Mouse (Mus musculus) embryonic facial prominence, embryonic 15.5 days (tissue): ENCODE results near the gene Rln3. TPM values are rescaled to one million over a fixed set of nuclear protein-coding genes. Genes with fewer than 3 reads are reported as not detected.
A peak's percentile ranks its signal among the peaks of the same experiment; 100 is the strongest.
"Not testable (repeated sequence)": the region's sequence is repeated elsewhere in the genome, so short reads cannot be mapped to it uniquely, and the experiment has no call there.

ENCODE experiments used
- ATAC-seq: fragments of 200-750 bp; cut with Nextera tagmentation; 2 replicates; pipeline ENCODE4 v1.8.0; 2017; ENCODE audit warnings: low read depth, moderate TSS enrichment; ENCODE audit not compliant: insufficient number of reproducible peaks, low FRiP score, low TSS enrichment
- H3K27ac ChIP-seq: fragments of 300-500 bp; sonication (generic); replicated peaks from 2 replicates; pipeline ENCODE4 v1.5.1; 2015; ENCODE audit warnings: mild to moderate bottlenecking, inconsistent platforms
- H3K27me3 ChIP-seq: fragments of 300-500 bp; sonication (generic); 2 replicates; pipeline ENCODE4 v1.6.1; 2015; ENCODE audit warnings: inconsistent platforms
- H3K36me3 ChIP-seq: fragments of 300-500 bp; sonication (generic); 2 replicates; pipeline ENCODE4 v1.6.1; 2015; ENCODE audit warnings: mild to moderate bottlenecking, inconsistent platforms
- H3K4me1 ChIP-seq: fragments of 300-500 bp; sonication (generic); 2 replicates; pipeline ENCODE4 v1.6.1; 2015; ENCODE audit warnings: inconsistent platforms
- H3K4me2 ChIP-seq: fragments of 300-500 bp; sonication (generic); replicated peaks from 2 replicates; pipeline ENCODE4 v1.6.1; 2015; ENCODE audit warnings: mild to moderate bottlenecking, inconsistent platforms
- H3K4me3 ChIP-seq: fragments of 300-500 bp; sonication (generic); replicated peaks from 2 replicates; pipeline ENCODE4 v1.5.1; 2015; ENCODE audit warnings: mild to moderate bottlenecking, inconsistent platforms
- H3K9ac ChIP-seq: fragments of 300-500 bp; sonication (generic); 2 replicates; pipeline ENCODE4 v1.6.1; 2015; ENCODE audit warnings: inconsistent platforms
- H3K9me3 ChIP-seq: fragments of 300-500 bp; sonication (generic); replicated peaks from 2 replicates; pipeline ENCODE4 v1.6.1; 2016; ENCODE audit warnings: inconsistent platforms
- WGBS: fragments of 180-500 bp; shearing (Covaris S2); methylation state at CpG from one replicate; pipeline ENCODE4 v1.1.7; 2015; 5-methylcytosine and 5-hydroxymethylcytosine counted together
- polyA plus RNA-seq: library from polyadenylated mRNA; unstranded; fragments of >200 nt; fragmentation: Nextera tagmentation; extraction: Ambion mirVana; gene quantifications from 2 replicates; pipeline ENCODE4 v1.2.1, GENCODE M21; 2015

Rln3 gene
- polyA plus RNA-seq, 1 experiment from 2014 or later: not detected

GRCm38 (mm10) chr8:84021096-84021495 lies 23.7 kb downstream of the Rln3 start, which contains the start of gene Palm3:
Gene Palm3 (plus strand): TSS chr8:84021471.
- peak; percentile 63; the same call in 1 of the 2 replicates for ATAC-seq
- peaks cover 12% of the 10 kb centered on the region; the same call in 1 of the 2 replicates for H3K4me1 ChIP-seq
- WGBS: 13% methylated on average over 17 of the region's 18 CpGs
- H3K27ac ChIP-seq: no peak within 1 kb of the TSS
- H3K27me3 ChIP-seq: peaks cover 17% of the 10 kb centered on the region; the same call in 1 of the 2 replicates
- H3K9ac ChIP-seq: no peak within 1 kb of the TSS
- H3K4me3 ChIP-seq: no peak within 1 kb of the TSS
- H3K4me2 ChIP-seq: peak within 1 kb of the TSS; percentile 32
- no peaks in the 10 kb centered on the region for H3K36me3 ChIP-seq
- no peaks in the 10 kb centered on the region for H3K9me3 ChIP-seq

- WGBS: 77% methylated on average over 9 of the region's 9 CpGs
- Histone ChIP-seq H3K9ac (no peak overlapping the region), H3K4me2 (no peak overlapping the region), H3K4me3 (no peak overlapping the region), H3K36me3 (no peaks in the 10 kb centered on the region), H3K4me1 (peaks cover 7% of the 10 kb centered on the region; the same call in 1 of the 2 replicates), H3K27me3 (peaks cover 15% of the 10 kb centered on the region; the same call in 1 of the 2 replicates), H3K9me3 (no peaks in the 10 kb centered on the region), H3K27ac (no peak overlapping the region)
- no peak for ATAC-seq
These were observed 25.1 kb downstream of the Rln3 start for GRCm38 (mm10) chr8:84019738-84020137.

DNA sequence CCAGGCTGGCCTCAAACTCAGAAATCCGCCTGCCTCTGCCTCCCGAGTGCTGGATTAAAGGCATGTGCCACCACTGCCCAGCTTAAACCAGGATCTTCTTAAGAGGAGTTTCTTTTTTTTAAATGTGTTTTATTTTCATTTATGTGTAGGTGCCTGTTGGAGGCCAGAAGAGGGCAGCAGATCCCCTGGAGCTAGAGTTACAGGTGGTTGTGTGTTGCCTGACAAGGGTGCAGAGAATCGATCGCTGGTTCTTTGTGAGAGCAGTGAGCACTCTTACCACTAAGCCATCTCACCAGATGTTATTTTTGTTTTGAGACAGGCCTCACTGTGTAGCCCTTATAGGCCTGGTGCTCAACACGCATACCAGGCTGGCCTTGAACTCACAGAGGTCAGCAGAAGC lies 29.0 kb downstream of the Rln3 start:
- peaks cover 37% of the 10 kb centered on the region for H3K27me3 ChIP-seq
- ATAC-seq: no peak
- no peak overlapping the region for H3K9ac ChIP-seq
- H3K27ac ChIP-seq: no peak overlapping the region
- H3K4me3 ChIP-seq: no peak overlapping the region
- peaks cover 20% of the 10 kb centered on the region for H3K4me1 ChIP-seq
- 92% methylated on average over 5 of the region's 5 CpGs for WGBS
- no peak overlapping the region for H3K4me2 ChIP-seq
- no peaks in the 10 kb centered on the region for H3K9me3 ChIP-seq
- no peaks in the 10 kb centered on the region for H3K36me3 ChIP-seq

- H3K9ac ChIP-seq: no peak overlapping the region
- peak overlapping the region; percentile 99 for H3K4me2 ChIP-seq
- H3K4me1 ChIP-seq: peaks cover 32% of the 10 kb centered on the region
- H3K27ac ChIP-seq: no peak overlapping the region
- no peaks in the 10 kb centered on the region for H3K9me3 ChIP-seq
- peak overlapping the region; percentile 54 for H3K4me3 ChIP-seq
- WGBS: 7% methylated on average over 35 of the region's 35 CpGs
- H3K36me3 ChIP-seq: no peaks in the 10 kb centered on the region
- peaks cover 41% of the 10 kb centered on the region for H3K27me3 ChIP-seq
- ATAC-seq: no peak
These were observed 32.2 kb downstream of the Rln3 start for GRCm38 (mm10) chr8:84012499-84013165.

GRCm38 (mm10) chr8:84011705-84012498 lies 32.9 kb downstream of the Rln3 start, which contains the start of gene 2210011C24Rik:
Gene 2210011C24Rik (minus strand): TSS chr8:84012171.
- Histone ChIP-seq H3K4me2 (peak within 1 kb of the TSS; percentile 99), H3K4me3 (peak within 1 kb of the TSS; percentile 54), H3K36me3 (no peaks in the 10 kb centered on the region), H3K27me3 (peaks cover 41% of the 10 kb centered on the region), H3K27ac (no peak within 1 kb of the TSS), H3K9ac (peak within 1 kb of the TSS; percentile 35), H3K4me1 (peaks cover 32% of the 10 kb centered on the region), H3K9me3 (no peaks in the 10 kb centered on the region)
- ATAC-seq: no peak
- WGBS: 1% methylated on average over 44 of the region's 45 CpGs

- peak overlapping the region; percentile 54 for H3K4me3 ChIP-seq
- no peak overlapping the region for H3K27ac ChIP-seq
- H3K27me3 ChIP-seq: peaks cover 41% of the 10 kb centered on the region
- H3K9ac ChIP-seq: peak overlapping the region; percentile 35
- peak; percentile 48 for ATAC-seq
- no peaks in the 10 kb centered on the region for H3K36me3 ChIP-seq
- no peaks in the 10 kb centered on the region for H3K9me3 ChIP-seq
- H3K4me2 ChIP-seq: peak overlapping the region; percentile 99
- peaks cover 32% of the 10 kb centered on the region for H3K4me1 ChIP-seq
- WGBS: under 1% methylated on average over 75 of the region's 83 CpGs
These were observed 33.9 kb downstream of the Rln3 start for GRCm38 (mm10) chr8:84010625-84011611.

GRCm38 (mm10) chr8:84009876-84010275 lies 34.9 kb downstream of the Rln3 start:
- Histone ChIP-seq H3K36me3 (no peaks in the 10 kb centered on the region), H3K27me3 (peaks cover 41% of the 10 kb centered on the region), H3K9ac (no peak overlapping the region), H3K27ac (no peak overlapping the region), H3K4me2 (no peak overlapping the region), H3K4me1 (peaks cover 36% of the 10 kb centered on the region), H3K4me3 (no peak overlapping the region), H3K9me3 (no peaks in the 10 kb centered on the region)
- under 1% methylated on average over 11 of the region's 11 CpGs for WGBS
- ATAC-seq: 0 out of 2 replicates have a peak, but pooled peaks have one; percentile 16

GRCm38 (mm10) chr8:84008362-84008761 lies 36.4 kb downstream of the Rln3 start:
- Histone ChIP-seq H3K4me1 (peaks cover 47% of the 10 kb centered on the region), H3K27ac (no peak overlapping the region)
- 28% methylated on average over 7 of the region's 7 CpGs for WGBS

GRCm38 (mm10) chr8:84005502-84005901 lies 39.3 kb downstream of the Rln3 start:
- ATAC-seq, H3K9ac ChIP-seq, H3K9me3 ChIP-seq, H3K4me2 ChIP-seq, H3K27me3 ChIP-seq, H3K4me3 ChIP-seq: not testable (repeated sequence)
- H3K27ac ChIP-seq: peak overlapping the region; percentile 90; the same call in 1 of the 2 replicates
- peaks cover 11% of the 10 kb centered on the region; the same call in 1 of the 2 replicates for H3K36me3 ChIP-seq
- WGBS: 91% methylated on average over 7 of the region's 7 CpGs
- H3K4me1 ChIP-seq: peaks cover 39% of the 10 kb centered on the region

More at GRCm38 (mm10) chr8:84008362-84008761, 36.4 kb downstream of the Rln3 start:
- H3K27me3 ChIP-seq: peaks cover 35% of the 10 kb centered on the region
- H3K9ac ChIP-seq: no peak overlapping the region
- no peak overlapping the region for H3K4me2 ChIP-seq
- H3K4me3 ChIP-seq: no peak overlapping the region
- no peaks in the 10 kb centered on the region for H3K9me3 ChIP-seq
- ATAC-seq: no peak
- no peaks in the 10 kb centered on the region for H3K36me3 ChIP-seq

DNA sequence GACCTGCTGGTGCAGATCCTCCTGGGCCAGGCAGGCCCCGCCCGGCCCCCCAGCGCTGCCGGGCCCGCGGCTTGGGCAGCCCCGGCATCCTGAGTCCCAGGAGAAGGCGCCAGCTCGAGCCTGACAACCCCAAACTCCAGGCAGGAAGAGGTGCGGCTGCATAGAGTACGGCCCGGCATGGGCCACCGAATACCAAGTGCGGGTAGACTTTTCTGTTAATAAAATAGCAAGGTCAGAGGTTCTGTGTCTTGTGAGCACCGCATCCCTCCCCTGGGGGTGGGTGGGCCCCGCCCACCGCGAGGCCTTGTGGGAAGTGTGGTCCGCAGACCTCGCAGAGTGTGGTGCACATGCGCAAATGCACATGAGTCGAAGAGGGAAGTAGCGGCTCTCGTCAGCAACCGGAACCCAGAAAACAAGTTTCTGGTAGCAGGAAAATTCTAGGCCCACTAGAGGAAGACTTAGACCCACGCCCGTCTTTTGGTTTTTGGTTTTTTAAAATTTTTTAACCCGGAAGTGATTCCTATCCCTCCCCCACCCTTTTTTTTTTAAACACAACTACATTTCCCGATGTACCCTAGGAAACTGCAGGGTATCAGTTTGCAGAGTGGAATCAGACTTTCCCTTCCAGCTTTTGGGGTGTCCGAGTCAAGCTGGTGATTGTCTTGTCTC lies 40.1 kb downstream of the Rln3 start:
- H3K9me3 ChIP-seq: no peaks in the 10 kb centered on the region
- H3K9ac ChIP-seq: peak overlapping the region; percentile 65
- H3K27me3 ChIP-seq: no peaks in the 10 kb centered on the region
- peak; percentile 81 for ATAC-seq
- peaks cover 15% of the 10 kb centered on the region for H3K36me3 ChIP-seq
- H3K4me1 ChIP-seq: peaks cover 33% of the 10 kb centered on the region
- H3K27ac ChIP-seq: peak overlapping the region; percentile 90
- H3K4me3 ChIP-seq: peak overlapping the region; percentile 65
- WGBS: under 1% methylated on average over 30 of the region's 30 CpGs
- peak overlapping the region; percentile 93 for H3K4me2 ChIP-seq
